Mouse (Mus musculus) cerebellum, adult 9-10 months (tissue): ENCODE results near the gene Trip10.
"Not testable (repeated sequence)": the region's sequence is repeated elsewhere in the genome, so short reads cannot be mapped to it uniquely, and the experiment has no call there.

Experiments used
- DNase-seq: peaks from one replicate; pipeline ENCODE4 v3.0.0; 2022

The Trip10 gene

GRCm38 (mm10) chr17:57264972-57265945, 16.0 kb downstream of the Trip10 start:
- peak; percentile 78 for DNase-seq

- no peak for DNase-seq
Observed at GRCm38 (mm10) chr17:57267556-57268126, 18.4 kb downstream of the Trip10 start.

GRCm38 (mm10) chr17:57271301-57271700, 22.0 kb downstream of the Trip10 start:
- DNase-seq = no peak

GRCm38 (mm10) chr17:57273846-57274245, 24.6 kb downstream of the Trip10 start:
- no peak for DNase-seq

- DNase-seq = no peak
Observed at GRCm38 (mm10) chr17:57274686-57275085, 25.4 kb downstream of the Trip10 start.

GRCm38 (mm10) chr17:57275111-57275996, 26.1 kb downstream of the Trip10 start:
- DNase-seq = peak; percentile 86

GRCm38 (mm10) chr17:57275997-57276351, 26.7 kb downstream of the Trip10 start:
- DNase-seq = no peak

GRCm38 (mm10) chr17:57276634-57277121, 27.4 kb downstream of the Trip10 start:
- peak; percentile 86 for DNase-seq

- not testable (repeated sequence) for DNase-seq
Observed at GRCm38 (mm10) chr17:57277598-57278261, 28.5 kb downstream of the Trip10 start.

- no peak for DNase-seq
Observed at GRCm38 (mm10) chr17:57278537-57278936, 29.3 kb downstream of the Trip10 start.

GRCm38 (mm10) chr17:57278943-57279590, 29.8 kb downstream of the Trip10 start, which contains the start of gene Vav1:
Gene Vav1, plus strand, starts transcription at chr17:57279100.
- no peak for DNase-seq

GRCm38 (mm10) chr17:57279591-57280224, 30.5 kb downstream of the Trip10 start:
- DNase-seq = no peak

GRCm38 (mm10) chr17:57280411-57280810, 31.2 kb downstream of the Trip10 start:
- DNase-seq = no peak

- DNase-seq = no peak
Observed at GRCm38 (mm10) chr17:57283906-57284305, 34.7 kb downstream of the Trip10 start.

GRCm38 (mm10) chr17:57285077-57285476, 35.8 kb downstream of the Trip10 start:
- DNase-seq = no peak

GRCm38 (mm10) chr17:57286718-57287355, 37.6 kb downstream of the Trip10 start:
- no peak for DNase-seq

- no peak for DNase-seq
Observed at GRCm38 (mm10) chr17:57289252-57289651, 40.0 kb downstream of the Trip10 start.

GRCm38 (mm10) chr17:57290001-57290670, 40.9 kb downstream of the Trip10 start:
- DNase-seq = no peak

- DNase-seq = no peak
Observed at GRCm38 (mm10) chr17:57290671-57291055, 41.4 kb downstream of the Trip10 start.

GRCm38 (mm10) chr17:57292302-57292701, 43.0 kb downstream of the Trip10 start:
- DNase-seq = no peak
